Mouse (Mus musculus): ENCODE data around the gene Tada3. TPM values are rescaled to one million over a fixed set of nuclear protein-coding genes. Genes with fewer than 3 reads are reported as not detected.

Gene Tada3
- 10.9 and 24.5 TPM in 2 replicates for polyA plus RNA-seq (2012; rRNA removed)

DNA sequence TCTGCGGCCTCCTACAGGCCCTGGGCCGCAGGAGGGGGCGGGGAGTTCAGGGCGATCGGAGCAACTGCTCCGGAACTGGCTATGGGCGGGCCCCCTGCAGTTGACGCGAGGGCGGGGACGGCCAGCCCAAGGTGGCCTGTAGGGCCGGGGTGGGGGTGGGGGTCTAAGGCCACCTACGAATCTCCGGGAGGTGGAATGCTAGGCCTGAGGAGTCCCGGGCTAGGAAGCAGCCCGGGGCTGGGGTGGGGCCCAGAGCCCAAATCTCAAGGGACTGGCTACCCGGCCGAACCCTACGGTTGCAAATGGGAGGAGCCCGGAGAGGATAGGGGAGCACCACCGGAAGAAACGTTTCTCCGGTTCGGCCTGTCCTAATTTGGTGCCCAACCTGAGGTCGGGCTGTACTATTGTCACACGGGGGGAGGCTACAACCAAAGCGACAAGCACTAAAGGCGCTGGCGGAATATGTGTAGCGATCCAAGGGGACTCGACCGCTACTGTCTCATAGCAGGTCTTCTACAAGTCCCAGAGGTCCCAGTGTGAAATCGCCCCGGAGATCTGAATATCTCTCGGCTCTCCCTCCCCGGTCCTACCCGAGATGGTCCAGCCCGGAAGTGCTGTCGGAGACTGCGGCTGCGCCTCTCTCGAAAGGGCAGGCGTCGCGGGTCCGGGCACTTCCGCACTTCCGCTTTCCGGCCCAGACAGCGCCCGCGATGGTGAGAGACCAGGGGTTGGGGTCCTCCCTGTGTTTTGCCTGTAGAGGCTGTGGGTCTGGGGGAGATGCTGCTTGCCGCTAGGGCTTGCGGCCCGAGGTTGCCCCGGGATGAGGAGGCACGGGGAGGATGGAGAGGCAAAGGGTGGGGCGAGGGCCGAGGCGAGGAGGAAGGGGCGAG lies at the start of gene Tada3, which contains the start of gene Arpc4:
TSS of gene Tada3 (minus strand) at position 388 of the 890 bp plus-strand sequence.
TSS of gene Arpc4 (plus strand) at position 620 of the 890 bp plus-strand sequence.
- WGBS = under 1% methylated on average over 61 of the region's 61 CpGs
- H3K27me3 ChIP-seq (ENCODE audit: control insufficient read depth, insufficient read depth, low read length) = no peaks in the 10 kb centered on the region
- H3K4me1 ChIP-seq (ENCODE audit: control insufficient read depth, insufficient read depth, insufficient read length, low read length) = peaks cover 14% of the 10 kb centered on the region
- peak within 1 kb of the TSS; percentile 98 for H3K27ac ChIP-seq (ENCODE audit: insufficient read depth, low read depth, low read length)
- TF ChIP-seq POLR2A (IDR thresholded peaks at IDR 0.05; ENCODE audit: low read depth, low read length) (peak; percentile 66), CTCF (IDR thresholded peaks at IDR 0.05; ENCODE audit: extremely low read depth, insufficient read length, insufficient replicate concordance, low read depth, low read length) (no peak)
- H3K4me3 ChIP-seq (ENCODE audit: low read depth, low read length) = peak within 1 kb of the TSS; percentile 71
- peaks cover 39% of the 10 kb centered on the region for H3K36me3 ChIP-seq (ENCODE audit: control insufficient read depth, insufficient read depth, low read length)

DNA sequence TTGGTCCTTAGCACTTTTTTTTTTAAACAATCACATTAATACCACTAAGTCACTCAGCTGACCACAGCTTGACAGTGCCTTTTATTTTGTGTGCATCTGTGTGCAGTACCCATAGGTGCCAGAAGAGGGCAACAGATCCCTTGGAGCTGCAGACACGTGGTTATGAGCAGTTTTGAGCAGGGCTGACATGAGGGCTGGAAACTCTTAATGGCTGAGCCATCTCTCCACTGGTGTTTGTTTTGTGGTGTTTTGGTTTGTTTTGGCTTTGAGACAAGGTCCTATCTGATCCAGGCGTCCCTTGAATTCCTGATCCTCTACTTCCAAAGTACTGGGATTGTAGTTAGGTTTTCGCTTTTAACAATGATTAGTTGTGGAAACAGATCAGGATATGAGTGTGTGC lies 49.7 kb upstream of the Tada3 start:
- no peaks in the 10 kb centered on the region for H3K27me3 ChIP-seq (ENCODE audit: control insufficient read depth, insufficient read depth, low read length)
- TF ChIP-seq POLR2A (IDR thresholded peaks at IDR 0.05; ENCODE audit: low read depth, low read length) (no peak), CTCF (IDR thresholded peaks at IDR 0.05; ENCODE audit: extremely low read depth, insufficient read length, insufficient replicate concordance, low read depth, low read length) (peak; percentile 66; the same call in 1 of the 2 replicates)
- no peaks in the 10 kb centered on the region for H3K4me1 ChIP-seq (ENCODE audit: control insufficient read depth, insufficient read depth, insufficient read length, low read length)
- H3K36me3 ChIP-seq (ENCODE audit: control insufficient read depth, insufficient read depth, low read length) = peaks cover 4% of the 10 kb centered on the region; the same call in 1 of the 2 replicates
- H3K4me3 ChIP-seq (ENCODE audit: low read depth, low read length) = no peak overlapping the region
- H3K27ac ChIP-seq (ENCODE audit: insufficient read depth, low read depth, low read length) = no peak overlapping the region
- 39% methylated on average over 3 of the region's 3 CpGs for whole genome bisulfite sequencing

DNA sequence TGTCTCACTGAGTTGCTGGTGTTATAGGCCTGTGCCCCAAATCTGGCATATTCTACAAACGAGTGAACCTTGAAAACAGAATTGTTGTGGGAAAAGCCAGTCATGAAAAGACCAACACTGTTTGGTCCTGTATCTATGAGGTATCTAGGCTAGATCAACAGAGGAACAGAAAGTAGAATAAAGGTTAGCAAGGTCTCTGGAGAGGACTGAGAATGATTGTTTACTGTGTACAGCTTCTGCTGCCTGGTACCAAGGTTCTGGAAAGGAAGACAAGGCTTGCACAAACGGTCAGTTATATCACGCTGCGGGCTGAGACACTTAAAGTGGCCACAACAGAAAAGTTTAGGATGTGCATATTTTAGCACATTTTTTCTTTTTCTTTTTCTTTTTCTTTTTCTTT lies 49.0 kb upstream of the Tada3 start:
- 90% methylated on average over 4 of the region's 4 CpGs for WGBS
- Histone ChIP-seq H3K4me1 (ENCODE audit: control insufficient read depth, insufficient read depth, insufficient read length, low read length) (no peaks in the 10 kb centered on the region), H3K27me3 (ENCODE audit: control insufficient read depth, insufficient read depth, low read length) (no peaks in the 10 kb centered on the region), H3K4me3 (ENCODE audit: low read depth, low read length) (no peak overlapping the region), H3K36me3 (ENCODE audit: control insufficient read depth, insufficient read depth, low read length) (peaks cover 4% of the 10 kb centered on the region; the same call in 1 of the 2 replicates), H3K27ac (ENCODE audit: insufficient read depth, low read depth, low read length) (no peak overlapping the region)
- TF ChIP-seq CTCF (IDR thresholded peaks at IDR 0.05; ENCODE audit: extremely low read depth, insufficient read length, insufficient replicate concordance, low read depth, low read length) (no peak), POLR2A (IDR thresholded peaks at IDR 0.05; ENCODE audit: low read depth, low read length) (no peak)

DNA sequence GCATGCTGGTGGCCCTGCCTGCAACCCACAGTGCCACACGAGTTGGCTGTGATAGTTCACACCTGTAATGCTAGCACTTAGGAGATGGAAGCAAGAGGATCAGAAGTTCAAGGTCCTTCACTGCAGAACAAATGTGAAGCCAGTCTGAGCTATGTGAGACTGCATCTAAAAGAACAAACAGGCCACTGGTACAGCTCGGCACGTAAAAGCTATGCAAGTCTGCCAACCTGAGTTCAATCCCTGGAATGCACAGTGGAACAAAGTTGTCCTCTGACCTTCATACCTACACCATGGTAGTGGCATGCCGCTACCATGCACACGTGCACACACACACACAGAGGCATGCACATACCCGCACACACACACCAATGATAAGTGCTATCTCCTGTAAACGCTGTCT lies 46.5 kb upstream of the Tada3 start:
- Histone ChIP-seq H3K27ac (ENCODE audit: insufficient read depth, low read depth, low read length) (no peak overlapping the region), H3K4me3 (ENCODE audit: low read depth, low read length) (no peak overlapping the region), H3K4me1 (ENCODE audit: control insufficient read depth, insufficient read depth, insufficient read length, low read length) (no peaks in the 10 kb centered on the region), H3K36me3 (ENCODE audit: control insufficient read depth, insufficient read depth, low read length) (peaks cover 4% of the 10 kb centered on the region; the same call in 1 of the 2 replicates), H3K27me3 (ENCODE audit: control insufficient read depth, insufficient read depth, low read length) (no peaks in the 10 kb centered on the region)
- TF ChIP-seq CTCF (IDR thresholded peaks at IDR 0.05; ENCODE audit: extremely low read depth, insufficient read length, insufficient replicate concordance, low read depth, low read length) (no peak), POLR2A (IDR thresholded peaks at IDR 0.05; ENCODE audit: low read depth, low read length) (no peak)
- 73% methylated on average over 7 of the region's 7 CpGs for WGBS

DNA sequence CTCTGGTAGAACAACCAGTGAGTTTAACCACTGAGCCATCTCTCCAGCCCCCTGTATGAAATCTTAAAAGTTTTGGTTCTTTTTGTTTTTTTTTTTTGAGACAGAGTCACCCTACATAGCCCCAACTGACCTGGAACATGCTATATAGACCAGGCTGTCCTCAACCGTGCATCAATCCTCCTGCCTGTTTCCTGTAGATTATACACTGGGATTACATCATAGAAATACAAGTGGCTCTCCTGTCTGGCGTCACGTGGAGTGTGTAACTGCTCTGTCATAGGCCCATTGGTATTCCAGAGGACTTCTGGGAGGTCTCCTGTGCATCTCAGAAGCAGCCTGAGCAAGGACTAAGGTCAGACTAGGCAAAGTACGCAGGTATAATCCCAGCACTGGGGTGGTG lies 45.3 kb upstream of the Tada3 start:
- Histone ChIP-seq H3K4me3 (ENCODE audit: low read depth, low read length) (no peak overlapping the region), H3K27me3 (ENCODE audit: control insufficient read depth, insufficient read depth, low read length) (no peaks in the 10 kb centered on the region), H3K27ac (ENCODE audit: insufficient read depth, low read depth, low read length) (no peak overlapping the region), H3K4me1 (ENCODE audit: control insufficient read depth, insufficient read depth, insufficient read length, low read length) (peaks cover 5% of the 10 kb centered on the region; the same call in 1 of the 2 replicates), H3K36me3 (ENCODE audit: control insufficient read depth, insufficient read depth, low read length) (peaks cover 4% of the 10 kb centered on the region; the same call in 1 of the 2 replicates)
- 64% methylated on average over 4 of the region's 4 CpGs for WGBS
- no peak for TF ChIP-seq CTCF (IDR thresholded peaks at IDR 0.05; ENCODE audit: extremely low read depth, insufficient read length, insufficient replicate concordance, low read depth, low read length)

DNA sequence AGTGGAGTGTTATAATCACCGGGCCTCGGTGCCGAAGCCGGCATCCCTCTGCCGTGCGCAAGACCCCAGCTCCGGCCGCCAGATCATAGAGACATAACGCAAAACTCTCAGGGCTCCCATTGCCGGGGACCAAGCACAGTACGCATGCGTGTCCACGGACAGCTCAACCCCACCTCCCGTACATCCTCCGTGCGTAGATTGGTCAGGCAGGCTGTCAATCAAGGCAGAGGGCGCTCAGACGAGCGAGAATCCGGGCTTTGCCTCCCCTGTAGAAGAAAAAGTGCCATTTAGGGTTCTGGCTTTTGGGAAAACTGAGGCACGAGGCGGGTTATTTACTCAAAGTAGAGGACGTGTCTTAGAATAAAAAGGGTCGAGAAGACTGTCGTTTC lies 41.5 kb upstream of the Tada3 start, which contains the start of gene Rpusd3:
TSS of gene Rpusd3 (minus strand) at position 142 of the 389 bp plus-strand sequence.
- TF ChIP-seq CTCF (IDR thresholded peaks at IDR 0.05; ENCODE audit: extremely low read depth, insufficient read length, insufficient replicate concordance, low read depth, low read length) = no peak
- TF ChIP-seq POLR2A (IDR thresholded peaks at IDR 0.05; ENCODE audit: low read depth, low read length) = peak; percentile 51; the same call in 1 of the 2 replicates
- WGBS = under 1% methylated on average over 25 of the region's 25 CpGs
- Histone ChIP-seq H3K4me3 (ENCODE audit: low read depth, low read length) (peak within 1 kb of the TSS; percentile 78), H3K27ac (ENCODE audit: insufficient read depth, low read depth, low read length) (peak within 1 kb of the TSS; percentile 32), H3K27me3 (ENCODE audit: control insufficient read depth, insufficient read depth, low read length) (no peaks in the 10 kb centered on the region), H3K4me1 (ENCODE audit: control insufficient read depth, insufficient read depth, insufficient read length, low read length) (peaks cover 8% of the 10 kb centered on the region), H3K36me3 (ENCODE audit: control insufficient read depth, insufficient read depth, low read length) (peaks cover 4% of the 10 kb centered on the region; the same call in 1 of the 2 replicates)
